Mouse (Mus musculus) MEL (cell line): ENCODE results near the gene Kcnk3. TPM values are rescaled to one million over a fixed set of nuclear protein-coding genes. Genes with fewer than 3 reads are reported as not detected.

Experiments
- DNase-seq: peaks from one replicate; pipeline ENCODE4 v3.0.0; 2011; ENCODE audit warnings: low read depth, low spot score
- H3K27ac ChIP-seq: 2 replicates; pipeline ENCODE4 v1.5.1; 2012; ENCODE audit warnings: low read depth, mild to moderate bottlenecking, control low read depth, low read length, moderate library complexity; ENCODE audit not compliant: control insufficient read depth
- H3K27me3 ChIP-seq, 2 experiments: fragments of 150-350 bp in 1 of 2; sonication (generic) in 1 of 2; 2 replicates each; pipeline ENCODE4 v1.6.1; 2012; ENCODE audit warnings: low read length in 2 of 2, mild to moderate bottlenecking in 2 of 2, improper control_type of control experiment in 1 of 2, moderate library complexity in 1 of 2; ENCODE audit not compliant: insufficient read depth in 2 of 2, control insufficient read depth in 1 of 2
- H3K36me3 ChIP-seq, 2 experiments: 2 replicates each; pipeline ENCODE4 v1.6.1; 2012 to 2014; ENCODE audit warnings: low read length in 2 of 2, improper control_type of control experiment in 1 of 2, inconsistent platforms in 1 of 2, mild to moderate bottlenecking in 1 of 2; ENCODE audit not compliant: insufficient read depth in 2 of 2, control insufficient read depth in 1 of 2
- H3K4me1 ChIP-seq, 2 experiments: fragments of 150-350 bp in 1 of 2; sonication (generic) in 1 of 2; 2 replicates each; pipeline ENCODE4 v1.6.1; 2012; ENCODE audit warnings: low read length in 2 of 2, improper control_type of control experiment in 1 of 2, mild to moderate bottlenecking in 1 of 2; ENCODE audit not compliant: insufficient read depth in 2 of 2, control insufficient read depth in 1 of 2
- H3K4me3 ChIP-seq, 2 experiments: fragments of 150-350 bp in 1 of 2; sonication (generic) in 1 of 2; 2 replicates each; pipeline ENCODE4 v1.5.1; 2012; ENCODE audit warnings: low read depth in 2 of 2, low read length in 2 of 2, mild to moderate bottlenecking in 2 of 2, moderate library complexity in 2 of 2, control low read depth in 1 of 2, improper control_type of control experiment in 1 of 2; ENCODE audit not compliant: control insufficient read depth in 1 of 2, insufficient read depth in 1 of 2
- H3K79me2 ChIP-seq: 2 replicates; pipeline ENCODE4 v1.6.1; 2012; ENCODE audit warnings: mild to moderate bottlenecking, low read length, moderate library complexity; ENCODE audit not compliant: control insufficient read depth, poor library complexity, insufficient read depth
- H3K9ac ChIP-seq: 2 replicates; pipeline ENCODE4 v1.6.1; 2012; ENCODE audit warnings: low read depth, mild to moderate bottlenecking, control low read depth, low read length, moderate library complexity; ENCODE audit not compliant: control insufficient read depth, poor library complexity, severe bottlenecking
- H3K9me3 ChIP-seq: fragments of 150-350 bp; sonication (generic); replicated peaks from 2 replicates; pipeline ENCODE4 v1.6.1; 2012; ENCODE audit warnings: mild to moderate bottlenecking, low read length, improper control_type of control experiment, moderate library complexity; ENCODE audit not compliant: insufficient read depth
- BHLHE40 ChIP-seq: IDR thresholded peaks from 2 replicates; pipeline ENCODE4 v1.6.1; 2012; ENCODE audit warnings: low read depth, mild to moderate bottlenecking, inconsistent platforms, low read length, improper control_type of control experiment, borderline replicate concordance
- CHD1 ChIP-seq: IDR thresholded peaks from 2 replicates; pipeline ENCODE4 v1.6.1; 2012; ENCODE audit warnings: low read depth, mild to moderate bottlenecking, inconsistent platforms, low read length, improper control_type of control experiment
- CHD2 ChIP-seq: IDR thresholded peaks from 2 replicates; pipeline ENCODE4 v1.6.1; 2011; ENCODE audit warnings: low read length, improper control_type of control experiment
- CTCF ChIP-seq, 3 experiments: IDR thresholded peaks in 2 of 3; conservative IDR thresholded peaks in 1 of 3; 2 replicates each; pipeline ENCODE4 v1.5.1; 2011 to 2012; ENCODE audit warnings: low read length in 3 of 3, low read depth in 2 of 3, mild to moderate bottlenecking in 2 of 3, improper control_type of control experiment in 1 of 3, inconsistent platforms in 1 of 3, mixed read lengths in 1 of 3, moderate library complexity in 1 of 3; ENCODE audit not compliant: control insufficient read depth in 1 of 3, insufficient read depth in 1 of 3, poor library complexity in 1 of 3, severe bottlenecking in 1 of 3
- ETS1 ChIP-seq: IDR thresholded peaks from 2 replicates; pipeline ENCODE4 v1.6.1; 2012; ENCODE audit warnings: low read depth, mild to moderate bottlenecking, inconsistent platforms, low read length, improper control_type of control experiment, moderate library complexity
- GABPA ChIP-seq: IDR thresholded peaks from 2 replicates; pipeline ENCODE4 v1.6.1; 2012; ENCODE audit warnings: low read depth, mild to moderate bottlenecking, inconsistent platforms, low read length, improper control_type of control experiment, moderate library complexity
- GATA1 ChIP-seq: IDR thresholded peaks from 2 replicates; pipeline ENCODE4 v1.6.1; 2011; ENCODE audit warnings: low read depth, low read length, improper control_type of control experiment
- JUND ChIP-seq: IDR thresholded peaks from 2 replicates; pipeline ENCODE4 v1.6.1; 2011; ENCODE audit warnings: low read depth, mild to moderate bottlenecking, improper control_type of control experiment, low read length
- KAT2A ChIP-seq: conservative IDR thresholded peaks from 2 replicates; pipeline ENCODE4 v1.6.1; 2012; ENCODE audit warnings: low read depth, low read length, improper control_type of control experiment, inconsistent platforms
- MAFK ChIP-seq: IDR thresholded peaks from 2 replicates; pipeline ENCODE4 v1.6.1; 2011; ENCODE audit warnings: low read depth, mild to moderate bottlenecking, low read length, improper control_type of control experiment, borderline replicate concordance
- MAX ChIP-seq: IDR thresholded peaks from 2 replicates; pipeline ENCODE4 v1.6.1; 2011; ENCODE audit warnings: low read length, improper control_type of control experiment
- MAZ ChIP-seq: IDR thresholded peaks from 2 replicates; pipeline ENCODE4 v1.6.1; 2012; ENCODE audit warnings: low read depth, mild to moderate bottlenecking, inconsistent platforms, low read length, improper control_type of control experiment
- MEF2A ChIP-seq: IDR thresholded peaks from 2 replicates; pipeline ENCODE4 v1.6.1; 2014; ENCODE audit warnings: low read depth, mild to moderate bottlenecking, inconsistent platforms, low read length, improper control_type of control experiment; ENCODE audit not compliant: poor library complexity, insufficient replicate concordance, severe bottlenecking; ENCODE audit errors: extremely low read depth
- MXI1 ChIP-seq: IDR thresholded peaks from 2 replicates; pipeline ENCODE4 v1.6.1; 2011; ENCODE audit warnings: mild to moderate bottlenecking, low read depth, low read length, improper control_type of control experiment
- MYB ChIP-seq: IDR thresholded peaks from 2 replicates; pipeline ENCODE4 v1.6.1; 2011; ENCODE audit warnings: mild to moderate bottlenecking, low read depth, low read length, improper control_type of control experiment
- MYC ChIP-seq: IDR thresholded peaks from 2 replicates; pipeline ENCODE4 v1.6.1; 2011; ENCODE audit warnings: low read depth, mild to moderate bottlenecking, low read length, improper control_type of control experiment, moderate library complexity
- NELFE ChIP-seq: IDR thresholded peaks from 2 replicates; pipeline ENCODE4 v1.6.1; 2011; ENCODE audit warnings: low read depth, low read length, improper control_type of control experiment
- POLR2A ChIP-seq, 2 experiments: IDR thresholded peaks; 2 replicates each; pipeline ENCODE4 v1.6.1; 2011 to 2012; ENCODE audit warnings: low read length in 2 of 2, mild to moderate bottlenecking in 2 of 2, control low read depth in 1 of 2, improper control_type of control experiment in 1 of 2, low read depth in 1 of 2, moderate library complexity in 1 of 2; ENCODE audit not compliant: control insufficient read depth in 1 of 2, insufficient read depth in 1 of 2, poor library complexity in 1 of 2
- POLR2AphosphoS2 ChIP-seq: IDR thresholded peaks from 2 replicates; pipeline ENCODE4 v1.6.1; 2011; ENCODE audit warnings: low read length, improper control_type of control experiment
- POLR2AphosphoS5 ChIP-seq: IDR thresholded peaks from 2 replicates; pipeline ENCODE4 v1.6.1; 2012; ENCODE audit warnings: low read depth, borderline replicate concordance, mild to moderate bottlenecking, inconsistent platforms, low read length, moderate library complexity, mixed read lengths
- RCOR1 ChIP-seq: IDR thresholded peaks from 2 replicates; pipeline ENCODE4 v1.6.1; 2012; ENCODE audit warnings: low read depth, mild to moderate bottlenecking, inconsistent platforms, low read length, improper control_type of control experiment
- TBP ChIP-seq: IDR thresholded peaks from 2 replicates; pipeline ENCODE4 v1.8.0; 2011; ENCODE audit warnings: low read depth, low read length, improper control_type of control experiment
- USF2 ChIP-seq, 2 experiments: IDR thresholded peaks; 2 replicates each; pipeline ENCODE4 v1.6.1; 2011 to 2012; ENCODE audit warnings: improper control_type of control experiment in 2 of 2, low read length in 2 of 2, borderline replicate concordance in 1 of 2, inconsistent platforms in 1 of 2, low read depth in 1 of 2, mild to moderate bottlenecking in 1 of 2; ENCODE audit not compliant: insufficient read depth in 1 of 2
- ZKSCAN1 ChIP-seq: IDR thresholded peaks from 2 replicates; pipeline ENCODE4 v1.6.1; 2012; ENCODE audit warnings: low read depth, mild to moderate bottlenecking, inconsistent platforms, low read length, improper control_type of control experiment, moderate library complexity
- ZMIZ1 ChIP-seq: IDR thresholded peaks from 2 replicates; pipeline ENCODE4 v1.6.1; 2012; ENCODE audit warnings: low read depth, mild to moderate bottlenecking, inconsistent platforms, low read length, improper control_type of control experiment, moderate library complexity
- ZNF384 ChIP-seq: IDR thresholded peaks from 2 replicates; pipeline ENCODE4 v1.6.1; 2012; ENCODE audit warnings: low read depth, mild to moderate bottlenecking, inconsistent platforms, low read length, improper control_type of control experiment
- polyA plus RNA-seq, 2 experiments: library from polyadenylated mRNA; stranded (reverse) in 1 of 2; unstranded in 1 of 2; fragments of >175 nt in 1 of 2; fragments of >200 nt in 1 of 2; gene quantifications; 2 replicates each; pipeline versions ENCODE4 v1.2.1 to v1.2.4; 2012; ENCODE audit warnings: low replicate concordance in 2 of 2, low read depth in 1 of 2; ENCODE audit not compliant: insufficient read length in 2 of 2, insufficient read depth in 1 of 2, missing spikeins in 1 of 2
- total RNA-seq: library from RNA; depleted of rRNA; stranded (reverse); fragments of 300-350 nt; gene quantifications from 2 replicates; pipeline ENCODE4 v1.2.3, GENCODE M21; 2012

Gene Kcnk3
- total and polyA plus RNA-seq, 3 experiments, result not detected

- Histone ChIP-seq H3K4me1 (no peaks in the 10 kb centered on the region), H3K36me3 (no peaks in the 10 kb centered on the region), H3K9me3 (no peaks in the 10 kb centered on the region), H3K79me2 (no peaks in the 10 kb centered on the region), H3K27ac (no peak overlapping the region), H3K27me3 (peaks cover 16 to 22% of the 10 kb centered on the region in 2 experiments), H3K4me3 (no peak overlapping the region), H3K9ac (no peak overlapping the region)
- no peak for DNase-seq
- no peak for TF ChIP-seq CHD1
- no peak for TF ChIP-seq CTCF (IDR thresholded peaks at IDR 0.05 in 2 of 3, conservative IDR thresholded peaks at IDR 0.05 in 1 of 3; ENCODE audit: control insufficient read depth in 1 of 3, insufficient read depth in 1 of 3, low read depth in 2 of 3, low read length in 3 of 3, poor library complexity in 1 of 3, severe bottlenecking in 1 of 3)
- no peak for TF ChIP-seq ZMIZ1
- no peak for TF ChIP-seq ZKSCAN1
- no peak for TF ChIP-seq POLR2AphosphoS5
- no peak for TF ChIP-seq MAX
- no peak for TF ChIP-seq GATA1
- TF ChIP-seq BHLHE40, result no peak
- no peak for TF ChIP-seq USF2 (IDR thresholded peaks at IDR 0.05; ENCODE audit: borderline replicate concordance in 1 of 2, insufficient read depth in 1 of 2, low read depth in 1 of 2, low read length in 2 of 2)
- no peak for TF ChIP-seq NELFE
- TF ChIP-seq RCOR1, result no peak
- TF ChIP-seq CHD2, result no peak
- no peak for TF ChIP-seq MAFK
- TF ChIP-seq MEF2A, result no peak
Observed at GRCm38 (mm10) chr5:30612575-30612974, 24.6 kb downstream of the Kcnk3 start.

GRCm38 (mm10) chr5:30613242-30613641, 25.3 kb downstream of the Kcnk3 start:
- no peak for TF ChIP-seq MEF2A
- TF ChIP-seq, all 39 proteins: peak for 0
- Histone ChIP-seq H3K27me3 (peaks cover 14 to 22% of the 10 kb centered on the region in 2 experiments), H3K4me3 (no peak overlapping the region)

GRCm38 (mm10) chr5:30614221-30614620, 26.3 kb downstream of the Kcnk3 start:
- no peak for DNase-seq
- Histone ChIP-seq H3K27ac (no peak overlapping the region), H3K79me2 (no peaks in the 10 kb centered on the region), H3K4me1 (0 out of 4 replicates have a peak, but pooled peaks cover 0 to 4% of the 10 kb centered on the region in 2 experiments), H3K9me3 (no peaks in the 10 kb centered on the region), H3K4me3 (no peak overlapping the region), H3K27me3 (peaks cover 14 to 22% of the 10 kb centered on the region in 2 experiments), H3K36me3 (no peaks in the 10 kb centered on the region), H3K9ac (no peak overlapping the region)
- no peak for TF ChIP-seq MAZ
- TF ChIP-seq ZMIZ1, result no peak
- no peak for TF ChIP-seq TBP
- TF ChIP-seq MXI1, result no peak
- TF ChIP-seq JUND, result no peak
- no peak for TF ChIP-seq ZNF384
- TF ChIP-seq GABPA, result no peak
- no peak for TF ChIP-seq MAX
- TF ChIP-seq KAT2A, result no peak
- TF ChIP-seq CHD1, result no peak
- no peak for TF ChIP-seq POLR2AphosphoS2
- TF ChIP-seq NELFE, result no peak
- no peak for TF ChIP-seq POLR2A (IDR thresholded peaks at IDR 0.05; ENCODE audit: control insufficient read depth in 1 of 2, insufficient read depth in 1 of 2, low read depth in 1 of 2, low read length in 2 of 2, poor library complexity in 1 of 2)
- TF ChIP-seq MYC, result no peak
- TF ChIP-seq MYB, result no peak
- no peak for TF ChIP-seq ETS1

More at GRCm38 (mm10) chr5:30613242-30613641, 25.3 kb downstream of the Kcnk3 start:
- H3K4me1 ChIP-seq, result 0 out of 4 replicates have a peak, but pooled peaks cover 0 to 4% of the 10 kb centered on the region in 2 experiments
- H3K9ac ChIP-seq, result no peak overlapping the region
- no peaks in the 10 kb centered on the region for H3K79me2 ChIP-seq
- H3K36me3 ChIP-seq, result no peaks in the 10 kb centered on the region
- DNase-seq, result no peak
- H3K27ac ChIP-seq, result no peak overlapping the region
- H3K9me3 ChIP-seq, result no peaks in the 10 kb centered on the region
